Mouse (Mus musculus) midbrain, postnatal 0 days (tissue): ENCODE measurements around the gene Gbe1. TPM values are rescaled to one million over a fixed set of nuclear protein-coding genes. Genes with fewer than 3 reads are reported as not detected.

Source experiments
- ATAC-seq: fragments of 200-750 bp; cut with Nextera tagmentation; 2 replicates; pipeline ENCODE4 v1.8.0; 2017; ENCODE audit warnings: moderate number of reproducible peaks, mild to moderate bottlenecking, moderate TSS enrichment, moderate library complexity; ENCODE audit not compliant: low FRiP score
- DNase-seq: peaks from one replicate; pipeline ENCODE4 v3.0.0-alpha.2; 2015; ENCODE audit warnings: low spot score
- H3K27ac ChIP-seq: fragments of 300-500 bp; sonication (generic); 2 replicates; pipeline ENCODE4 v1.5.1; 2014; ENCODE audit warnings: low read depth, mild to moderate bottlenecking, low read length, mixed read lengths
- H3K27me3 ChIP-seq: fragments of 300-500 bp; sonication (generic); 2 replicates; pipeline ENCODE4 v1.6.1; 2014; ENCODE audit warnings: low read length, control low read depth, mixed read lengths; ENCODE audit not compliant: insufficient read depth
- H3K36me3 ChIP-seq: fragments of 300-500 bp; sonication (generic); 2 replicates; pipeline ENCODE4 v1.6.1; 2014; ENCODE audit warnings: low read length, control low read depth, mixed read lengths; ENCODE audit not compliant: insufficient read depth
- H3K4me1 ChIP-seq: fragments of 300-500 bp; sonication (generic); 2 replicates; pipeline ENCODE4 v1.6.1; 2014; ENCODE audit warnings: mild to moderate bottlenecking, control low read depth, antibody characterized with exemption, low read length, mixed read lengths; ENCODE audit not compliant: insufficient read depth
- H3K4me2 ChIP-seq: fragments of 300-500 bp; sonication (generic); 2 replicates; pipeline ENCODE4 v1.6.1; 2014; ENCODE audit warnings: low read depth, mild to moderate bottlenecking, low read length, mixed read lengths; ENCODE audit not compliant: poor library complexity, severe bottlenecking
- H3K4me3 ChIP-seq: fragments of 300-500 bp; sonication (generic); 2 replicates; pipeline ENCODE4 v1.5.1; 2014; ENCODE audit warnings: low read depth, mild to moderate bottlenecking, low read length, moderate library complexity
- H3K9ac ChIP-seq: fragments of 300-500 bp; sonication (generic); replicated peaks from 2 replicates; pipeline ENCODE4 v1.6.1; 2014; ENCODE audit warnings: mild to moderate bottlenecking, low read length, moderate library complexity, mixed read lengths; ENCODE audit not compliant: poor library complexity, severe bottlenecking
- H3K9me3 ChIP-seq: fragments of 300-500 bp; sonication (generic); 2 replicates; pipeline ENCODE4 v1.6.1; 2016; ENCODE audit warnings: low read length, control low read depth
- CTCF ChIP-seq: IDR thresholded peaks from 2 replicates; pipeline ENCODE4 v1.5.1; 2016; ENCODE audit warnings: antibody characterized with exemption, mild to moderate bottlenecking
- WGBS: fragments of 180-500 bp; shearing (Covaris S2); extraction: QIAGEN DNeasy Blood & Tissue Kit; methylation state at CpG from one replicate; pipeline ENCODE4 v1.1.7; 2014; 5-methylcytosine and 5-hydroxymethylcytosine counted together
- polyA plus RNA-seq: library from polyadenylated mRNA; unstranded; fragments of >200 nt; fragmentation: Nextera tagmentation; extraction: Ambion mirVana; gene quantifications from 2 replicates; pipeline ENCODE4 v1.2.1, GENCODE M21; 2015
- total RNA-seq: library from RNA; depleted of rRNA; stranded (reverse); fragments of >200 nt; gene quantifications from 2 replicates; pipeline ENCODE4 v1.2.3, GENCODE M21; 2014

Gene Gbe1
- total and polyA plus RNA-seq, 2 experiments from 2014 or later: 16.9 to 21.4 TPM

- H3K36me3 ChIP-seq: no peaks in the 10 kb centered on the region
- H3K27me3 ChIP-seq: no peaks in the 10 kb centered on the region
- no peaks in the 10 kb centered on the region for H3K4me1 ChIP-seq
- no peak overlapping the region for H3K4me2 ChIP-seq
- no peak for ATAC-seq
- H3K9me3 ChIP-seq: no peaks in the 10 kb centered on the region
- H3K9ac ChIP-seq: no peak overlapping the region
- 80% methylated on average over 2 of the region's 2 CpGs for WGBS
- peak; percentile 6 for DNase-seq
- TF ChIP-seq CTCF: no peak
- no peak overlapping the region for H3K27ac ChIP-seq
- H3K4me3 ChIP-seq: no peak overlapping the region
These were observed 294.6 kb downstream of the Gbe1 start for GRCm38 (mm10) chr16:70608358-70608757.

- Histone ChIP-seq H3K27me3 (no peaks in the 10 kb centered on the region), H3K9ac (no peak overlapping the region), H3K36me3 (no peaks in the 10 kb centered on the region), H3K9me3 (no peaks in the 10 kb centered on the region), H3K4me1 (no peaks in the 10 kb centered on the region), H3K4me3 (no peak overlapping the region), H3K4me2 (no peak overlapping the region), H3K27ac (no peak overlapping the region)
- no peak for DNase-seq
- 87% methylated on average over 1 of the region's 1 CpGs for WGBS
- no peak for ATAC-seq
- no peak for TF ChIP-seq CTCF
These were observed 303.9 kb downstream of the Gbe1 start for GRCm38 (mm10) chr16:70617691-70618090.

GRCm38 (mm10) chr16:70618168-70618567 is 304.4 kb downstream of the Gbe1 start:
- H3K27me3 ChIP-seq: no peaks in the 10 kb centered on the region
- 88% methylated on average over 3 of the region's 3 CpGs for WGBS
- H3K36me3 ChIP-seq: no peaks in the 10 kb centered on the region
- H3K4me1 ChIP-seq: no peaks in the 10 kb centered on the region
- H3K27ac ChIP-seq: no peak overlapping the region
- H3K4me3 ChIP-seq: no peak overlapping the region
- H3K4me2 ChIP-seq: no peak overlapping the region
- H3K9ac ChIP-seq: no peak overlapping the region
- TF ChIP-seq CTCF: no peak
- DNase-seq: no peak
- ATAC-seq: no peak
- H3K9me3 ChIP-seq: no peaks in the 10 kb centered on the region
